ENCODE assay signal across 10 mouse cellular contexts in genomic region chr4:134516981-134517380, GRCm38 (mm10). TPM values are rescaled to one million over a fixed set of nuclear protein-coding genes. Genes with fewer than 3 reads are reported as not detected.
DNase-seq lines count a peak whose midpoint lies in the region; ATAC-seq and TF ChIP-seq lines count a peak whose summit lies in the region.
"Had no signal": no experiment of that assay in that cellular context is flagged by ENCODE, and none has a peak within 500 bp of the region (broad histone marks: within the 10 kb centered on the region; RNA-seq: fewer than 3 reads in every experiment).

No protein-coding gene starts in this region.

- no peaks in the 10 kb centered on the region for H3K9me3 ChIP-seq in heart, postnatal 0 days (replicated peaks; ENCODE audit: control insufficient read depth, low read length)
- H3K9me3 ChIP-seq in hindbrain, embryonic 14.5 days (ENCODE audit: control insufficient read depth, low read length), result no peaks in the 10 kb centered on the region
- H3K9me3 ChIP-seq: G1E; limb, embryonic 13.5 days had no signal

- no peak overlapping the region for H3K9ac ChIP-seq in heart, postnatal 0 days (replicated peaks; ENCODE audit: low read depth, low read length)
- no peak overlapping the region for H3K9ac ChIP-seq in hindbrain, embryonic 14.5 days
- H3K9ac ChIP-seq: limb, embryonic 13.5 days had no signal

- no peak overlapping the region for H3K4me3 ChIP-seq in heart, postnatal 0 days (ENCODE audit: low read depth, low read length)
- H3K4me3 ChIP-seq in hindbrain, embryonic 14.5 days (replicated peaks; ENCODE audit: low read length), result no peak overlapping the region
- H3K4me3 ChIP-seq: limb, embryonic 13.5 days had no signal

- peak; percentile 96 for DNase-seq in heart, adult 11 months
- no peak for DNase-seq in heart, postnatal 25 days (ENCODE audit: low spot score)
- peak; percentile 48 for DNase-seq in right cerebral cortex, postnatal 25 days
- no peak for DNase-seq in right cerebral cortex, postnatal 10 days (ENCODE audit: low spot score in 2 of 2)
- DNase-seq in heart, postnatal 0 days (ENCODE audit: low spot score), result peak; percentile 90
- peak; percentile 55 for DNase-seq in testis, postnatal 14 days (ENCODE audit: low spot score)
- no peak for DNase-seq in hindbrain, embryonic 14.5 days (ENCODE audit: low spot score)
- no peak for DNase-seq in layer of hippocampus, adult 8-10 months (ENCODE audit: low spot score in 2 of 2)

- H3K4me1 ChIP-seq in heart, postnatal 0 days (ENCODE audit: control insufficient read depth, insufficient read depth), result peaks cover 11% of the 10 kb centered on the region
- no peaks in the 10 kb centered on the region for H3K4me1 ChIP-seq in hindbrain, embryonic 14.5 days (replicated peaks; ENCODE audit: control insufficient read depth, insufficient read depth, low read length)

- intact Hi-C loops in heart, postnatal 25 days (cut with DNase I), result no loop called here

- 7% methylated on average over 8 of the region's 8 CpGs for WGBS in heart, postnatal 0 days
- WGBS in hindbrain, embryonic 14.5 days, result 82% methylated on average over 8 of the region's 8 CpGs

- no peak for TF ChIP-seq CTCF in heart, postnatal 0 days (IDR thresholded peaks at IDR 0.05; ENCODE audit: low read depth)

- peak overlapping the region; percentile 20 for H3K4me2 ChIP-seq in heart, postnatal 0 days (ENCODE audit: low read depth, low read length)
- no peak overlapping the region for H3K4me2 ChIP-seq in hindbrain, embryonic 14.5 days (replicated peaks)
- H3K4me2 ChIP-seq: limb, embryonic 13.5 days had no signal

- no peak for TF ChIP-seq EP300 in heart, postnatal 0 days (IDR thresholded peaks at IDR 0.05; ENCODE audit: low read depth)

- peaks cover 14% of the 10 kb centered on the region; the same call in 1 of the 2 replicates for H3K36me3 ChIP-seq in heart, postnatal 0 days (replicated peaks; ENCODE audit: control insufficient read depth, insufficient read depth, low read length)
- H3K36me3 ChIP-seq in hindbrain, embryonic 14.5 days (replicated peaks; ENCODE audit: control insufficient read depth, insufficient read depth), result no peaks in the 10 kb centered on the region

- ATAC-seq in heart, postnatal 0 days (ENCODE audit: insufficient read depth, low read depth), result peak; percentile 89
- no peak for ATAC-seq in hindbrain, embryonic 14.5 days (ENCODE audit: low FRiP score)

- no peaks in the 10 kb centered on the region for H3K27me3 ChIP-seq in heart, postnatal 0 days (ENCODE audit: control insufficient read depth, insufficient read depth, low read length)
- H3K27me3 ChIP-seq in hindbrain, embryonic 14.5 days (ENCODE audit: control insufficient read depth, insufficient read depth, low read length), result no peaks in the 10 kb centered on the region
- H3K27me3 ChIP-seq: limb, embryonic 13.5 days had no signal

- peak overlapping the region; percentile 92 for H3K27ac ChIP-seq in heart, postnatal 0 days (ENCODE audit: low read depth)
- H3K27ac ChIP-seq in hindbrain, embryonic 14.5 days, result no peak overlapping the region
- H3K27ac ChIP-seq: limb, embryonic 13.5 days had no signal

RNA-seq across cellular contexts. Expression of gene Aunip, which starts 6.2 kb away (rescaled TPM):
- under 1 TPM; 0.34 to 0.47 TPM for total RNA-seq in heart, postnatal 25 days (2021)
- total RNA-seq in heart, postnatal 0 days (2014; rRNA removed; ENCODE audit: low replicate concordance), result 2.7 and 3.1 TPM in 2 replicates
- polyA plus RNA-seq in heart, postnatal 0 days (2015; fragmentation: Nextera tagmentation; extraction: Ambion mirVana), result 1.8 and 2.5 TPM in 2 replicates
- 0.40 and 0.91 TPM in 2 replicates for polyA plus RNA-seq in hindbrain, embryonic 14.5 days (2014; fragmentation: Nextera tagmentation; extraction: Ambion mirVana)
- total RNA-seq in layer of hippocampus, adult 8-10 months (2022), result under 1 TPM in 3 of 4 experiments, not detected in 1; 0.25 to 0.85 (median 0.33) TPM

RNA-seq across cellular contexts. Expression of gene Mtfr1l, which starts 18.2 kb away (rescaled TPM):
- 100 to 1,000 TPM; 178 to 185 TPM for total RNA-seq in heart, postnatal 25 days (2021)
- 145 and 159 TPM in 2 replicates for total RNA-seq in heart, postnatal 0 days (2014; rRNA removed; ENCODE audit: low replicate concordance)
- polyA plus RNA-seq in heart, postnatal 0 days (2015; fragmentation: Nextera tagmentation; extraction: Ambion mirVana), result 191 and 207 TPM in 2 replicates
- 184 and 202 TPM in 2 replicates for polyA plus RNA-seq in hindbrain, embryonic 14.5 days (2014; fragmentation: Nextera tagmentation; extraction: Ambion mirVana)
- 10 to 100 TPM; 65.9 to 74.2 (median 67.9) TPM for total RNA-seq in layer of hippocampus, adult 8-10 months (2022)

RNA-seq across cellular contexts. Expression of gene Paqr7, which starts 20.5 kb away (rescaled TPM):
- total RNA-seq in heart, postnatal 25 days (2021), result 10 to 100 TPM; 16.9 to 17.4 TPM
- total RNA-seq in heart, postnatal 0 days (2014; rRNA removed; ENCODE audit: low replicate concordance), result 13.1 and 25.4 TPM in 2 replicates
- 15.4 and 18.7 TPM in 2 replicates for polyA plus RNA-seq in heart, postnatal 0 days (2015; fragmentation: Nextera tagmentation; extraction: Ambion mirVana)
- 11.5 and 12.4 TPM in 2 replicates for polyA plus RNA-seq in hindbrain, embryonic 14.5 days (2014; fragmentation: Nextera tagmentation; extraction: Ambion mirVana)
- total RNA-seq in layer of hippocampus, adult 8-10 months (2022), result 10 to 100 TPM; 55.4 to 75.1 (median 63.4) TPM

RNA-seq across cellular contexts. Expression of gene Selenon, which starts 35.0 kb away (rescaled TPM):
- total RNA-seq in heart, postnatal 25 days (2021), result 10 to 100 TPM; 21.0 to 22.2 TPM
- 18.2 and 30.5 TPM in 2 replicates for total RNA-seq in heart, postnatal 0 days (2014; rRNA removed; ENCODE audit: low replicate concordance)
- 6.8 and 7.2 TPM in 2 replicates for polyA plus RNA-seq in heart, postnatal 0 days (2015; fragmentation: Nextera tagmentation; extraction: Ambion mirVana)
- 10.9 and 12.8 TPM in 2 replicates for polyA plus RNA-seq in hindbrain, embryonic 14.5 days (2014; fragmentation: Nextera tagmentation; extraction: Ambion mirVana)
- total RNA-seq in layer of hippocampus, adult 8-10 months (2022), result 10 to 100 TPM; 18.4 to 22.8 (median 21.2) TPM
- polyA plus RNA-seq: G1E had no signal

RNA-seq across cellular contexts. Expression of gene Stmn1, which starts 48.9 kb away (rescaled TPM):
- 10 to 100 TPM; 24.5 to 26.4 TPM for total RNA-seq in heart, postnatal 25 days (2021)
- 149 and 227 TPM in 2 replicates for total RNA-seq in heart, postnatal 0 days (2014; rRNA removed; ENCODE audit: low replicate concordance)
- polyA plus RNA-seq in heart, postnatal 0 days (2015; fragmentation: Nextera tagmentation; extraction: Ambion mirVana), result 372 and 387 TPM in 2 replicates
- polyA plus RNA-seq in hindbrain, embryonic 14.5 days (2014; fragmentation: Nextera tagmentation; extraction: Ambion mirVana), result 5,273 and 5,278 TPM in 2 replicates
- total RNA-seq in layer of hippocampus, adult 8-10 months (2022), result 100 to 1,000 TPM; 367 to 422 (median 391) TPM

Comparison
In these comparisons a context has a peak if more than half of its experiments do, and no peak if none do; other contexts are left out.
1. DNase-seq: peak in heart, adult 11 months (single experiment), right cerebral cortex, postnatal 25 days (single experiment), heart, postnatal 0 days (single experiment) and testis, postnatal 14 days (single experiment); none in heart, postnatal 25 days (single experiment), right cerebral cortex, postnatal 10 days (0 of 2), hindbrain, embryonic 14.5 days (single experiment) and layer of hippocampus, adult 8-10 months (0 of 2).